Mouse (Mus musculus) testis, adult 2 months (tissue): ENCODE data around the gene Gys1.

Experiments
- CTCF ChIP-seq: fragments of 200-500 bp; IDR thresholded peaks from 2 replicates; pipeline ENCODE4 v1.5.1; 2012; ENCODE audit warnings: low read depth, mild to moderate bottlenecking, inconsistent platforms, low read length, moderate library complexity; ENCODE audit not compliant: control insufficient read depth, insufficient read depth, insufficient replicate concordance
- POLR2A ChIP-seq: fragments of 200-500 bp; IDR thresholded peaks from 2 replicates; pipeline ENCODE4 v1.6.1; 2012; ENCODE audit warnings: low read depth, mild to moderate bottlenecking, inconsistent platforms, low read length, moderate library complexity; ENCODE audit not compliant: control insufficient read depth

- no peak for TF ChIP-seq CTCF
- no peak for TF ChIP-seq POLR2A
Observed at GRCm38 (mm10) chr7:45413113-45413863, 21.4 kb upstream of the Gys1 start, which contains the start of gene Ntf5.
